Mouse (Mus musculus) embryonic fibroblast, embryonic 13.5 days (primary cell): ENCODE measurements around the gene Celsr2.

Source experiments
- CTCF ChIP-seq: IDR thresholded peaks from 2 replicates; pipeline ENCODE4 v1.5.1; 2011; ENCODE audit warnings: mild to moderate bottlenecking, control low read depth, low read length, moderate library complexity, borderline replicate concordance; ENCODE audit not compliant: insufficient read depth
- POLR2A ChIP-seq: IDR thresholded peaks from 2 replicates; pipeline ENCODE4 v1.6.1; 2011; ENCODE audit warnings: low read depth, mild to moderate bottlenecking, control low read depth, low read length, moderate library complexity

- TF ChIP-seq CTCF: no peak
- TF ChIP-seq POLR2A: no peak
Measured at GRCm38 (mm10) chr3:108348376-108348775, 67.0 kb downstream of the Celsr2 start.
